Mouse (Mus musculus): ENCODE measurements at regions not wholly inside any gene's neighbourhood (a gene's known extent, or its start where the extent isn't known, plus 50 kb on each side); places are given as distances from the start of the nearest gene placed in this dataset.

GRCm38 (mm10) chr6:148595009-148595770, 151.0 kb upstream of the Tmtc1 start:
- no peak for TF ChIP-seq CTCF (IDR thresholded peaks at IDR 0.05; ENCODE audit: low read depth)
- Histone ChIP-seq H3K9me3 (ENCODE audit: low read length) (no peaks in the 10 kb centered on the region), H3K4me3 (ENCODE audit: low read length) (no peak overlapping the region), H3K4me2 (ENCODE audit: low read depth, low read length) (no peak overlapping the region), H3K36me3 (ENCODE audit: insufficient read depth, low read length) (no peaks in the 10 kb centered on the region), H3K9ac (replicated peaks; ENCODE audit: low read length) (no peak overlapping the region), H3K27me3 (ENCODE audit: insufficient read depth, low read length) (no peaks in the 10 kb centered on the region), H3K4me1 (ENCODE audit: insufficient read depth, low read length) (peaks cover 3% of the 10 kb centered on the region; the same call in 1 of the 2 replicates), H3K27ac (no peak overlapping the region)
- DNase-seq (ENCODE audit: low spot score) (no peak), ATAC-seq (no peak)
- WGBS, result 71% methylated on average over 3 of the region's 3 CpGs

- TF ChIP-seq CTCF (IDR thresholded peaks at IDR 0.05; ENCODE audit: low read depth), result no peak
- no peak overlapping the region for H3K4me2 ChIP-seq (ENCODE audit: low read depth, low read length)
- H3K27ac ChIP-seq, result no peak overlapping the region
- no peaks in the 10 kb centered on the region for H3K4me1 ChIP-seq (ENCODE audit: insufficient read depth, low read length)
- DNase-seq (ENCODE audit: low spot score), result peak; percentile 60
- WGBS, result 29% methylated on average over 4 of the region's 4 CpGs
- no peak overlapping the region for H3K4me3 ChIP-seq (ENCODE audit: low read length)
- ATAC-seq, result no peak
- no peak overlapping the region for H3K9ac ChIP-seq (replicated peaks; ENCODE audit: low read length)
- no peaks in the 10 kb centered on the region for H3K27me3 ChIP-seq (ENCODE audit: insufficient read depth, low read length)
- no peaks in the 10 kb centered on the region for H3K9me3 ChIP-seq (ENCODE audit: low read length)
- no peaks in the 10 kb centered on the region for H3K36me3 ChIP-seq (ENCODE audit: insufficient read depth, low read length)
Measured at GRCm38 (mm10) chr6:148588971-148589370, 144.8 kb upstream of the Tmtc1 start.

GRCm38 (mm10) chr6:148586439-148587321, 142.5 kb upstream of the Tmtc1 start:
- TF ChIP-seq CTCF (IDR thresholded peaks at IDR 0.05; ENCODE audit: low read depth), result no peak
- Histone ChIP-seq H3K27ac (no peak overlapping the region), H3K4me1 (ENCODE audit: insufficient read depth, low read length) (no peaks in the 10 kb centered on the region), H3K4me3 (ENCODE audit: low read length) (no peak overlapping the region), H3K27me3 (ENCODE audit: insufficient read depth, low read length) (no peaks in the 10 kb centered on the region), H3K9ac (replicated peaks; ENCODE audit: low read length) (no peak overlapping the region), H3K36me3 (ENCODE audit: insufficient read depth, low read length) (no peaks in the 10 kb centered on the region), H3K4me2 (ENCODE audit: low read depth, low read length) (no peak overlapping the region), H3K9me3 (ENCODE audit: low read length) (no peaks in the 10 kb centered on the region)
- DNase-seq (ENCODE audit: low spot score) (peak; percentile 48), ATAC-seq (no peak)
- 70% methylated on average over 10 of the region's 10 CpGs for WGBS

- ATAC-seq, result no peak
- H3K9me3 ChIP-seq (ENCODE audit: low read length), result no peaks in the 10 kb centered on the region
- WGBS, result 61% methylated on average over 2 of the region's 2 CpGs
- peak; percentile 12 for DNase-seq (ENCODE audit: low spot score)
- no peak for TF ChIP-seq CTCF (IDR thresholded peaks at IDR 0.05; ENCODE audit: low read depth)
- H3K4me3 ChIP-seq (ENCODE audit: low read length), result no peak overlapping the region
- H3K9ac ChIP-seq (replicated peaks; ENCODE audit: low read length), result no peak overlapping the region
- H3K4me2 ChIP-seq (ENCODE audit: low read depth, low read length), result no peak overlapping the region
- H3K27ac ChIP-seq, result no peak overlapping the region
- H3K27me3 ChIP-seq (ENCODE audit: insufficient read depth, low read length), result no peaks in the 10 kb centered on the region
- no peaks in the 10 kb centered on the region for H3K36me3 ChIP-seq (ENCODE audit: insufficient read depth, low read length)
- H3K4me1 ChIP-seq (ENCODE audit: insufficient read depth, low read length), result no peaks in the 10 kb centered on the region
Measured at GRCm38 (mm10) chr6:148584126-148584525, 139.9 kb upstream of the Tmtc1 start.

GRCm38 (mm10) chr6:148578281-148578680, 134.1 kb upstream of the Tmtc1 start:
- 43% methylated on average over 3 of the region's 3 CpGs for WGBS
- H3K4me1 ChIP-seq (ENCODE audit: insufficient read depth, low read length), result no peaks in the 10 kb centered on the region
- no peak for ATAC-seq
- DNase-seq (ENCODE audit: low spot score), result no peak
- H3K4me3 ChIP-seq (ENCODE audit: low read length), result no peak overlapping the region
- H3K4me2 ChIP-seq (ENCODE audit: low read depth, low read length), result no peak overlapping the region
- no peaks in the 10 kb centered on the region for H3K9me3 ChIP-seq (ENCODE audit: low read length)
- no peak overlapping the region for H3K9ac ChIP-seq (replicated peaks; ENCODE audit: low read length)
- no peak overlapping the region for H3K27ac ChIP-seq
- H3K27me3 ChIP-seq (ENCODE audit: insufficient read depth, low read length), result no peaks in the 10 kb centered on the region
- no peak for TF ChIP-seq CTCF (IDR thresholded peaks at IDR 0.05; ENCODE audit: low read depth)
- no peaks in the 10 kb centered on the region for H3K36me3 ChIP-seq (ENCODE audit: insufficient read depth, low read length)

- 85% methylated on average over 3 of the region's 3 CpGs for WGBS
- H3K4me3 ChIP-seq (ENCODE audit: low read length), result no peak overlapping the region
- H3K27ac ChIP-seq, result no peak overlapping the region
- ATAC-seq (no peak), DNase-seq (ENCODE audit: low spot score) (no peak)
- H3K9me3 ChIP-seq (ENCODE audit: low read length), result no peaks in the 10 kb centered on the region
- no peak overlapping the region for H3K4me2 ChIP-seq (ENCODE audit: low read depth, low read length)
- TF ChIP-seq CTCF (IDR thresholded peaks at IDR 0.05; ENCODE audit: low read depth), result no peak
- no peaks in the 10 kb centered on the region for H3K27me3 ChIP-seq (ENCODE audit: insufficient read depth, low read length)
- H3K4me1 ChIP-seq (ENCODE audit: insufficient read depth, low read length), result no peaks in the 10 kb centered on the region
- H3K36me3 ChIP-seq (ENCODE audit: insufficient read depth, low read length), result no peaks in the 10 kb centered on the region
- no peak overlapping the region for H3K9ac ChIP-seq (replicated peaks; ENCODE audit: low read length)
Measured at GRCm38 (mm10) chr6:148577663-148578062, 133.5 kb upstream of the Tmtc1 start.
